Mouse (Mus musculus) myocyte (in vitro differentiated cells): ENCODE data around the gene Adamts14.

Experiments
- E2F4 ChIP-seq: IDR thresholded peaks from one replicate; pipeline ENCODE4 v1.6.1; 2011; ENCODE audit warnings: mild to moderate bottlenecking, control low read depth, moderate library complexity; ENCODE audit not compliant: insufficient read depth
- MYOD1 ChIP-seq, 3 experiments: IDR thresholded peaks; one replicate each; pipeline ENCODE4 v1.6.1; 2011; ENCODE audit warnings: control low read depth in 2 of 3, low read depth in 2 of 3, mild to moderate bottlenecking in 2 of 3, moderate library complexity in 1 of 3; ENCODE audit not compliant: insufficient read length in 2 of 3, control insufficient read depth in 1 of 3

DNA sequence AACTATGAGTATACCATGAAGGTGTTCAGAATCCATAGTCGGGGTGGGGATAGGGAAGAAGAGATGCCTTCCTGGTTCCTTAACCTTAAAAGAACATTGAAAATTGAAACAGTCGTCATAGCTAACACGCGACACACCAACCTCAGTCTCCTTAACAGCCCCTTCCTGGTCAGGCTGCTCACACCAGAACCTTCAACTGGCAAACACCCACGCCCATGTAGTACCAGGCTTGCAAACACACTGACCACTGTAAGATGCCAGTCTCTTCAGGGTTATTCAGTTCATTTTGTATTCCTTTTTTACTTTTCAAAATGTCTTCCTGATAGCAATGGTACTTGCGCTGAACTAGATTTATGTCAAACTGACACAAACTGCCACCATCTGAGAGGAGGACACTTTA is 3.8 kb upstream of the Adamts14 start:
- TF ChIP-seq E2F4 (no peak), MYOD1 (IDR thresholded peaks at IDR 0.05; ENCODE audit: control insufficient read depth in 1 of 3, insufficient read length in 2 of 3, low read depth in 2 of 3) (no peak)
